8 mouse cellular contexts compared by ENCODE assay signal in the genomic region with DNA sequence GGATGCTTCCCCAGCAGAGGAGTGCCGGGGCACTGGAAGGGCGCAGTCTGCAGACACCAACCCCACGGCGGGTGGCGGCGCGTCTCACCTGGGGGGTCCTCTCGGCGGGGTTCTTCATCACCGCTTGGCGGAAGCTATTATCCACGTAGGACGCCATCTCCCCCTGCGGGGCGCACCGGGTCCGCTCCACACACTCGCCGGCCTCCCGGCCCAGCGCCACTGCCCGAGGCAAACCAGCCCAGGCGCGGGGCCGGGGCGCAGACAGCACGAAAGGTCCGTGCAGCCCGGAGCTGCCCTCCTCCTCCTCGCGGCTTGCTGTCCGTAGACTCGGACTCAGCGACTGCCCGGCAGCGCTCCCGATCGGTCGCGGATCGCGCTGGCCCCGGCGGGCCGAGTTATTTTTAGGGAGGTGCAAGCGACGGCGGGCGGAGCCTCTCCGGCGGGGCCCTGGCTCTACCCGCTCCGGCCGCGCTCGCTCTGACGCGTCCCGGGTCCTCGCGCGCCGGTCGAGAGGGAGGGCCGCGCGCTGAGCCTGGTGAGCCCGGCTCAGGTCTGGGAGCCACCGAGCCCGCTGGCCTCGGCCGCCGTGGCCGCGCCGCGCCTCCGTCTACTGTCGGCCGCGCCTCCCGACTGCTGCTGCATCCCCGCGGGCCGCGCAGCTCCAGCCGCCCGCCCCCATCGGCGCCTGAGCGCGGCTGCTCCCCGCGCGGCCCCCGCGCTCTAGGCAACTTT. TPM values are rescaled to one million over a fixed set of nuclear protein-coding genes. Genes with fewer than 3 reads are reported as not detected.
A peak's percentile ranks its signal among the peaks of the same experiment; 100 is the strongest.
DNase-seq lines count a peak whose midpoint lies in the region; ATAC-seq and TF ChIP-seq lines count a peak whose summit lies in the region.

A gene (minus strand): TSS at position 142 of the 732 bp plus-strand sequence.

- peak; percentile 84 to 85 for DNase-seq in cerebellum, postnatal 25 days
- DNase-seq in gastrocnemius, adult 18-20 months (ENCODE audit: low spot score) = peak; percentile 83
- peak; percentile 60 to 67 for DNase-seq in left cerebral cortex, adult 2 months (ENCODE audit: extremely low spot score in 1 of 2, low spot score in 2 of 2)
- peak; percentile 77 for DNase-seq in retina, postnatal 1 day
- DNase-seq in urinary bladder, postnatal 36 days (ENCODE audit: low spot score in 2 of 2) = peak; percentile 68 to 81

- H3K4me2 ChIP-seq in hindbrain, embryonic 15.5 days = peak within 1 kb of the TSS; percentile 89

- no peak; the same call in 1 of the 2 replicates for TF ChIP-seq CTCF in left cerebral cortex, adult 2 months (IDR thresholded peaks at IDR 0.05)

- peak; percentile 13 for ATAC-seq in activated CD4-positive, CD25-positive, alpha-beta regulatory T cell, adult 4 months
- ATAC-seq in hindbrain, embryonic 15.5 days (ENCODE audit: low FRiP score, low read depth) = peak; percentile 28

- peak within 1 kb of the TSS; percentile 88 for H3K9ac ChIP-seq in hindbrain, embryonic 15.5 days

- H3K79me2 ChIP-seq in macrophage (ENCODE audit: inconsistent target) = peaks cover 48% of the 10 kb centered on the region

- peak within 1 kb of the TSS; percentile 85 for H3K4me3 ChIP-seq in hindbrain, embryonic 15.5 days
- H3K4me3 ChIP-seq in left cerebral cortex, adult 2 months = peak within 1 kb of the TSS; percentile 88
- H3K4me3 ChIP-seq in macrophage (ENCODE audit: inconsistent target) = peak within 1 kb of the TSS; percentile 71

- peaks cover 47% of the 10 kb centered on the region for H3K4me1 ChIP-seq in hindbrain, embryonic 15.5 days (replicated peaks)

- intact Hi-C loops in left cerebral cortex, adult 2 months (cut with DNase I) = loop anchor here (1.0 to 5.0 kb wide), 6 partner anchors 34 to 306 kb away; a partner anchor contains a TSS

- H3K9me3 ChIP-seq in hindbrain, embryonic 15.5 days = no peaks in the 10 kb centered on the region

- peak within 1 kb of the TSS; percentile 91 for H3K27ac ChIP-seq in hindbrain, embryonic 15.5 days (replicated peaks)
- peak within 1 kb of the TSS; percentile 98 for H3K27ac ChIP-seq in left cerebral cortex, adult 2 months
- H3K27ac ChIP-seq in macrophage = peak within 1 kb of the TSS; percentile 79

- WGBS in hindbrain, embryonic 15.5 days = under 1% methylated on average over 87 of the region's 97 CpGs
- under 1% methylated on average over 73 of the region's 97 CpGs for WGBS in macrophage (ENCODE audit: missing documents)

- H3K27me3 ChIP-seq in hindbrain, embryonic 15.5 days = no peaks in the 10 kb centered on the region

- H3K36me3 ChIP-seq in hindbrain, embryonic 15.5 days = no peaks in the 10 kb centered on the region
- no peaks in the 10 kb centered on the region for H3K36me3 ChIP-seq in macrophage (ENCODE audit: inconsistent target)

RNA-seq across cellular contexts. Expression of the gene that starts here (rescaled TPM):
- polyA plus RNA-seq in activated CD4-positive, CD25-positive, alpha-beta regulatory T cell, adult 4 months (2017; shearing (Covaris generic)) = 1 to 10 TPM; 4.3 to 5.8 TPM
- 10 to 100 TPM; 15.8 to 16.7 TPM for total RNA-seq in gastrocnemius, adult 18-20 months (2021)
- polyA plus RNA-seq in hindbrain, embryonic 15.5 days (2015; fragmentation: Nextera tagmentation; extraction: Ambion mirVana) = 13.0 and 13.5 TPM in 2 replicates
- 100 to 1,000 TPM; 122 to 130 TPM for total RNA-seq in left cerebral cortex, adult 2 months (2021)
- total RNA-seq in macrophage (2018; cell fraction: chromatin; rRNA removed) = 1,000 to 10,000 TPM in 1 of 26 experiments, 100 to 1,000 TPM in 22, 10 to 100 TPM in 3; 68.8 to 1,213 (median 421) TPM
- 100 to 1,000 TPM in 5 of 26 experiments, 10 to 100 TPM in 21; 17.9 to 189 (median 66.3) TPM for total RNA-seq in macrophage (2018; cell fraction: cytosol; rRNA removed)
- total RNA-seq in macrophage (2018; cell fraction: nucleus; rRNA removed) = 100 to 1,000 TPM in 22 of 26 experiments, 10 to 100 TPM in 4; 47.9 to 565 (median 303) TPM
- 9.0 to 16.6 TPM (median 10.6 TPM) in 3 replicates for polyA plus RNA-seq in macrophage (2018)

Comparison
In these comparisons a context has a peak if more than half of its experiments do, and no peak if none do; other contexts are left out.
1. Peak in every context shown above with its lines: DNase-seq, ATAC-seq, H3K4me3 ChIP-seq and H3K27ac ChIP-seq.
2. RNA of the gene that starts here (total RNA-seq): 122 to 130 TPM in left cerebral cortex, adult 2 months; 15.8 to 16.7 TPM in gastrocnemius, adult 18-20 months; every median in the first group is over 4 times any median in the second.